Mouse (Mus musculus) cortical plate, adult 2 months (tissue): ENCODE data around the gene Cmss1.

Experiments used
- CTCF ChIP-seq: fragments of 200-500 bp; IDR thresholded peaks from 2 replicates; pipeline ENCODE4 v1.5.1; 2011; ENCODE audit warnings: mild to moderate bottlenecking, control low read depth, low read length; ENCODE audit not compliant: insufficient read depth; ENCODE audit errors: extremely low read depth
- POLR2A ChIP-seq: fragments of 200-500 bp; IDR thresholded peaks from 2 replicates; pipeline ENCODE4 v1.6.1; 2011; ENCODE audit warnings: mild to moderate bottlenecking, low read length, control low read depth; ENCODE audit not compliant: insufficient read depth; ENCODE audit errors: extremely low read depth

DNA sequence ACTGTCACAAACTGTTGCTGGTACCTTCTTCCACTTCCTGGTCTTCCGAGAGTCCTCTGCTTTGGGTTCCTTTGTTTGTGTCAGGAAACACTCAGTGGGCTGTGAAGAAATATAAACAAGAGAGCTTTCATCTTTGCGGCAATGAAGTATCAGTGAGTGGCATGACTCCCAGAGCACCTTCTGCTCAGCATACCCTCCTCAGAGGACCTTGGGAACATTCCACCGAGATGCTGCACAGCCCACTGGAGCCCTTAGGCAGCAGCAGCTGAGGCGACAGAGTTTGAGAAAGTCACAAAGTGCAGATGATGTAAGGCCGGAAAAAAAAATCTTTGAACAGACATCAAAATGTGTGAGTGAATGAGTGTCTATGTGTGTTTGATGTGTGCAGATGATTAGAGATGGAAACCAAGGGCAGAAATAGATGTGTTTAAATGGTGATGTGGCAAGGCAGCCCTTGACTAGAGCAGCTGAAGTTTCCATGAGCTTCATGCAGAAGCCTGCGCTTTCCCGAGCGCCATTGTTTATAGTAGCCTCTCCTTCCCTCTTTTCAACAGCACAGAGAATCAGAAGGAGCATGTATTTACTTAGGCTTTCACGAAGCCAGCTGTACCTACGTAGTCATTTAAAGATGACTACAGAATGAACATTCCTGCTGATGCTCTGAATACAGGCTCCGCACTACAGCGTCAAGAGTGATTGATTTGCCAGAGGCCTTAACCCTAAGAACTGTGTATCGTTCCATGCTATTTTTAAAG lies 288.6 kb downstream of the Cmss1 start:
- no peak for TF ChIP-seq POLR2A
- no peak for TF ChIP-seq CTCF
